Mouse (Mus musculus): ENCODE results near the gene Il9r. TPM values are rescaled to one million over a fixed set of nuclear protein-coding genes. Genes with fewer than 3 reads are reported as not detected.

Il9r gene
- total and polyA plus RNA-seq, 2 experiments from 2014 or later: not detected

GRCm38 (mm10) chr11:32152814-32153213 is 47.3 kb downstream of the Il9r start:
- no peak overlapping the region for H3K4me2 ChIP-seq (ENCODE audit: low read depth, low read length)
- no peak overlapping the region for H3K4me3 ChIP-seq (ENCODE audit: low read length)
- H3K27me3 ChIP-seq (ENCODE audit: insufficient read depth, low read length): no peaks in the 10 kb centered on the region
- H3K9ac ChIP-seq (replicated peaks; ENCODE audit: low read length): no peak overlapping the region
- peak; percentile 41; the same call in 1 of the 2 replicates for TF ChIP-seq CTCF (IDR thresholded peaks at IDR 0.05; ENCODE audit: low read depth)
- H3K9me3 ChIP-seq (ENCODE audit: low read length): no peaks in the 10 kb centered on the region
- H3K27ac ChIP-seq: no peak overlapping the region
- DNase-seq (ENCODE audit: low spot score) (no peak), ATAC-seq (no peak)
- H3K36me3 ChIP-seq (ENCODE audit: insufficient read depth, low read length): no peaks in the 10 kb centered on the region
- H3K4me1 ChIP-seq (ENCODE audit: insufficient read depth, low read length): no peaks in the 10 kb centered on the region

DNA sequence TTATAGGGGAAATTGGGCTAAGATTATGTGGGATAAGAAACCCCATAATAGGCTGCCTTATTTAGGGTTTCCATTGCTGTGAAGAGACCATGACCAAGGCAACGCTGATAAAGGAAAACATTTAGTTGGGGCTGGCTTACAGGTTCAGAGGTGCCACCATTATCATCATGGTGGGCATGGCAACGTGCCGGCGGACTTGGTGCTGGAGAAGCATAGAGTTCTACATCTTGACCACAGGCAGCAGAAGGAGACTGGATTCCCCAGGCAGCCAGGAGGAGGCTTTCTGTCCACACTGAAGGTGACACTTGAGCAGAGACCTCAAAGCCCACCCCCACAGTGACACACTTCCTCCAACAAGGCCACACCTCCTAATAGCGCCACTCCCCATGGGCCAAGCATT is 48.8 kb downstream of the Il9r start:
- Histone ChIP-seq H3K27me3 (ENCODE audit: insufficient read depth, low read length) (no peaks in the 10 kb centered on the region), H3K4me1 (ENCODE audit: insufficient read depth, low read length) (no peaks in the 10 kb centered on the region), H3K4me2 (ENCODE audit: low read depth, low read length) (no peak overlapping the region), H3K9ac (replicated peaks; ENCODE audit: low read length) (no peak overlapping the region), H3K36me3 (ENCODE audit: insufficient read depth, low read length) (no peaks in the 10 kb centered on the region), H3K9me3 (ENCODE audit: low read length) (no peaks in the 10 kb centered on the region), H3K4me3 (ENCODE audit: low read length) (no peak overlapping the region), H3K27ac (no peak overlapping the region)
- no peak for TF ChIP-seq CTCF (IDR thresholded peaks at IDR 0.05; ENCODE audit: low read depth)
- ATAC-seq (no peak), DNase-seq (ENCODE audit: low spot score) (no peak)
- WGBS: 95% methylated on average over 5 of the region's 5 CpGs

GRCm38 (mm10) chr11:32149605-32150004 is 50.5 kb downstream of the Il9r start:
- Histone ChIP-seq H3K36me3 (ENCODE audit: insufficient read depth, low read length) (no peaks in the 10 kb centered on the region), H3K9me3 (ENCODE audit: low read length) (no peaks in the 10 kb centered on the region), H3K27ac (no peak overlapping the region), H3K4me2 (ENCODE audit: low read depth, low read length) (no peak overlapping the region), H3K27me3 (ENCODE audit: insufficient read depth, low read length) (no peaks in the 10 kb centered on the region), H3K4me1 (ENCODE audit: insufficient read depth, low read length) (no peaks in the 10 kb centered on the region), H3K4me3 (ENCODE audit: low read length) (no peak overlapping the region), H3K9ac (replicated peaks; ENCODE audit: low read length) (no peak overlapping the region)
- no peak for ATAC-seq
- no peak for TF ChIP-seq CTCF (IDR thresholded peaks at IDR 0.05; ENCODE audit: low read depth)
- WGBS: 77% methylated on average over 11 of the region's 11 CpGs
- no peak for DNase-seq (ENCODE audit: low spot score)

- no peaks in the 10 kb centered on the region for H3K36me3 ChIP-seq (ENCODE audit: insufficient read depth, low read length)
- WGBS: 53% methylated on average over 5 of the region's 5 CpGs
- H3K4me2 ChIP-seq (ENCODE audit: low read depth, low read length): no peak overlapping the region
These were observed 57.3 kb downstream of the Il9r start for GRCm38 (mm10) chr11:32142771-32143170.

DNA sequence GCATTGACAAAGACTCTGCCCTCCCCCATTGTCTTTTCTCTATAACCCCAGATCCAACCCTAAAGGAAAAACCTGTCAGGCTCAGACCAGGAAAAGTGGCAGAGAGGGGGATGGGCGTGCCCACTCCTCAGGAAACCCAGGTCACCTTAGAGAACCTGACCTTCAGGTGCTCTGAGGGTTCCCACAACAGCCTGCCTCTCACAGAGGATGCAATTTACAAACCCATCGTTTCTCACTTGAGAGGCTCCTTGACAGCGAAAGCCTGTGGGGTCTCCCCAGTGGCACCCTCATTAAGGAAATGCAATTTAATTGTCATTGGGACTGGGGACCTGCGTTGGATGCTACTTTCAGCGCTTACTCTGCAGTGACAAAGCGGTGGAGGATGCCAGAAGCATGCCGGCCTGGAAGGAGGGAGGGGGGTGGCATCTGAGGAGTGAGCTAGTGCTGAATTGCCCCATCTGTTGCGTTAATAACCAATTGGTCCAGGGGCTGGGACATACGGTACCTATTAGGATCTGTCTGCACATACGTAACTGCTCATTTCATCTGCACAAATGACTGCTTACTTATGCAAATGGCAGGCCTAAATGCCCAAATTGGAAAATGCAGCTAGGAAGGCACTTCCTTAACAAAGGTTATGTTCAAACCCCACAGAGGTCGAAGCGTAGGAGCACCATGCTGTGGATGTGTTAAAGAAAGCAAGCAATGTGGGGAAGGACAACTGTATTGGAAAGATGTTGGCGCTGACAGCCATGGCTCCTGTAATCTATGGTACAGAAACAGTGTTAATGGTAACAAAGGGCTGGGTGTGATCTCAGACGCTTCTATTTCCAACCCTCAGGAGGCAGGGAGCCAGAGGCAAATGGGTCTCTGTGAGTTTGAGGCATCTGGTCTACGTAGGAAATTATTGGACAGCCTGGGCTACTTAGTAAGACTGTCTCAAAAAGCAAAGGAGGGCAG is 58.2 kb downstream of the Il9r start:
- Histone ChIP-seq H3K9ac (replicated peaks; ENCODE audit: low read length) (no peak overlapping the region; the same call in 1 of the 2 replicates), H3K4me3 (ENCODE audit: low read length) (no peak overlapping the region), H3K9me3 (ENCODE audit: low read length) (no peaks in the 10 kb centered on the region), H3K36me3 (ENCODE audit: insufficient read depth, low read length) (no peaks in the 10 kb centered on the region), H3K4me1 (ENCODE audit: insufficient read depth, low read length) (peaks cover 20% of the 10 kb centered on the region), H3K27ac (peak overlapping the region; percentile 62; the same call in 1 of the 2 replicates), H3K27me3 (ENCODE audit: insufficient read depth, low read length) (no peaks in the 10 kb centered on the region), H3K4me2 (ENCODE audit: low read depth, low read length) (no peak overlapping the region)
- no peak for TF ChIP-seq CTCF (IDR thresholded peaks at IDR 0.05; ENCODE audit: low read depth)
- peak; percentile 74 for DNase-seq (ENCODE audit: low spot score)
- ATAC-seq: peak; percentile 83
- 38% methylated on average over 15 of the region's 15 CpGs for WGBS

More at GRCm38 (mm10) chr11:32142771-32143170, 57.3 kb downstream of the Il9r start:
- Histone ChIP-seq H3K4me3 (ENCODE audit: low read length) (no peak overlapping the region), H3K27me3 (ENCODE audit: insufficient read depth, low read length) (no peaks in the 10 kb centered on the region), H3K9me3 (ENCODE audit: low read length) (no peaks in the 10 kb centered on the region), H3K4me1 (ENCODE audit: insufficient read depth, low read length) (peaks cover 18% of the 10 kb centered on the region), H3K27ac (no peak overlapping the region), H3K9ac (replicated peaks; ENCODE audit: low read length) (no peak overlapping the region)
- ATAC-seq (no peak), DNase-seq (ENCODE audit: low spot score) (peak; percentile 24)
- TF ChIP-seq CTCF (IDR thresholded peaks at IDR 0.05; ENCODE audit: low read depth): no peak

DNA sequence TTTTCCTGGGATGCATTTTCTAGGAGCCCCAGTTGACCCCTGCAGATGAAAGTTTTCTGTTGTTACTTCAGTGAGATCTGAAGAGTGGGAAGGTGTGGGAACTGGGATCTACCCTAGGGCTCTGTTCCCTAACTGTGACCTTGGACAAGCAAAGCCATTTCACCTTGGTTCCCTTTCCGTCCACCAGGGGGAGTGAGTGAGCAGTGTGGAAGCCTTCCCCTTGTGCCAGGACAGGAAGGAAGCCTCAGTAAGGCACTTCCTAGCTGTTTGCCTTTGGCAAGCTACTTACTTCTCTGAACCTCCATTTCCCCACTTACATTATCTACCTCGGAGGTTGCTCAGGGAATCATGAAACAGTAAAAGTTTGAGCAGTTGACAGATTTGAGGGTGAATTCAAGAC is 59.0 kb downstream of the Il9r start:
- TF ChIP-seq CTCF (IDR thresholded peaks at IDR 0.05; ENCODE audit: low read depth): peak; percentile 94
- DNase-seq (ENCODE audit: low spot score) (peak; percentile 72), ATAC-seq (no peak)
- Histone ChIP-seq H3K27ac (no peak overlapping the region), H3K36me3 (ENCODE audit: insufficient read depth, low read length) (no peaks in the 10 kb centered on the region), H3K4me2 (ENCODE audit: low read depth, low read length) (no peak overlapping the region), H3K9ac (replicated peaks; ENCODE audit: low read length) (no peak overlapping the region), H3K4me1 (ENCODE audit: insufficient read depth, low read length) (peaks cover 23% of the 10 kb centered on the region), H3K27me3 (ENCODE audit: insufficient read depth, low read length) (no peaks in the 10 kb centered on the region), H3K4me3 (ENCODE audit: low read length) (no peak overlapping the region), H3K9me3 (ENCODE audit: low read length) (no peaks in the 10 kb centered on the region)
- 18% methylated on average over 2 of the region's 2 CpGs for WGBS

DNA sequence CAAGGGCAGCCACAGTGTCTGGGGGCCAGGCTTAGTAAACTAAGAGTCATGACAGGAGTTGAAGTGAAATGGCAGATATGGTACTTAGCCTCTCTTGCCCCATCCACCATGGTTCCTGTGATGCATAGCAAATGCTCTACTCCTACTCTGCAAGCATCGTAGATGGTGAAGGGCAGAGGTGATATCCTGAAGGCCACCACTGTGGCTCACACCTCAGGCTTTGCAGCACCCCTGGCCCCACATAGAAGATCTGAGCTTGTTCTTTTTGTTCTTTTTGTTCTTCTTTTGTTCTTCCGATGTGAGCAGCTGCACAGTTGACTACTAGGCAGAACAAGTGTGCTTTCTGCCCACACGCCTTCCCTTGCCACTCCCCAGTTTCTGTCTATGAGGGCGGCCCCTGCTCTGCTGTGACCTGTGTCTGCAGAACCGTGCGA is 60.5 kb downstream of the Il9r start:
- no peak overlapping the region for H3K4me2 ChIP-seq (ENCODE audit: low read depth, low read length)
- DNase-seq (ENCODE audit: low spot score) (no peak), ATAC-seq (no peak)
- H3K9me3 ChIP-seq (ENCODE audit: low read length): no peaks in the 10 kb centered on the region
- peaks cover 27% of the 10 kb centered on the region for H3K4me1 ChIP-seq (ENCODE audit: insufficient read depth, low read length)
- H3K9ac ChIP-seq (replicated peaks; ENCODE audit: low read length): no peak overlapping the region
- 75% methylated on average over 6 of the region's 6 CpGs for WGBS
- H3K4me3 ChIP-seq (ENCODE audit: low read length): no peak overlapping the region
- no peaks in the 10 kb centered on the region for H3K27me3 ChIP-seq (ENCODE audit: insufficient read depth, low read length)
- TF ChIP-seq CTCF (IDR thresholded peaks at IDR 0.05; ENCODE audit: low read depth): no peak
- no peak overlapping the region for H3K27ac ChIP-seq
- no peaks in the 10 kb centered on the region for H3K36me3 ChIP-seq (ENCODE audit: insufficient read depth, low read length)
